Mouse (Mus musculus) liver, adult 2 months (tissue): ENCODE results near the gene Tm4sf20.

Experiments used
- CTCF ChIP-seq: fragments of 200-500 bp; IDR thresholded peaks from 2 replicates; pipeline ENCODE4 v1.5.1; 2011; ENCODE audit warnings: low read depth, low read length, control low read depth
- POLR2A ChIP-seq: fragments of 200-500 bp; IDR thresholded peaks from 2 replicates; pipeline ENCODE4 v1.6.1; 2011; ENCODE audit warnings: low read length, control low read depth; ENCODE audit not compliant: insufficient read depth; ENCODE audit errors: extremely low read depth

- TF ChIP-seq CTCF (no peak), POLR2A (no peak)
Measured at GRCm38 (mm10) chr1:82815941-82816716, 47.9 kb upstream of the Tm4sf20 start.
